Mouse (Mus musculus) G1E-ER4 (cell line): ENCODE measurements around the gene Ttc3. TPM values are rescaled to one million over a fixed set of nuclear protein-coding genes. Genes with fewer than 3 reads are reported as not detected.

ENCODE experiments used
- GATA1 ChIP-seq: IDR thresholded peaks from one replicate; pipeline ENCODE4 v1.8.0; 2012; ENCODE audit warnings: low read length, inconsistent platforms
- polyA plus RNA-seq: library from polyadenylated mRNA; stranded (reverse); fragments of >175 nt; gene quantifications from 2 replicates; pipeline ENCODE4 v1.2.3, GENCODE M21; 2012

Ttc3 gene
- 5.6 and 9.4 TPM in 2 replicates for polyA plus RNA-seq

GRCm38 (mm10) chr16:94370173-94370914 is at the start of gene Ttc3:
Gene Ttc3, plus strand, starts transcription at chr16:94370618.
- TF ChIP-seq GATA1: no peak

DNA sequence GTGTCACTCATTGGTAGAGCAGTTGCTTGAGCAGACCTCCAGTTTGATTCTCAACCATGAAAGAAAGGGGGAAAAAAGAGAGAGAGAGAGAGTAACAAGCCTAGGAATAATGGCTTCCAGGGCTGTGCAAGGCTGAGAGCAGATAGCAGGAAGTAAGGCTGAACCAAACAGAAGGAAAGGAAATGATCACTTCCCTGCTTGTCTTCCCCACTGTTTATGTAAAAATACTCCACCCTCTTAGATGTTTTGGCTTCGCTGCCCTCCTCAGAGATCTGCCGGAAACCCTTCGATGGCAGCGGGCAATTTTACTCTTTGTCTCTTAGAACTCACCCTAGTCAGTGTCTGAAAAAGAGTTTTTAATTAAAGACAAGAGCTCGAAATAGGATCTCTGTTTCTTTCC is 46.7 kb upstream of the Ttc3 start:
- TF ChIP-seq GATA1: no peak

DNA sequence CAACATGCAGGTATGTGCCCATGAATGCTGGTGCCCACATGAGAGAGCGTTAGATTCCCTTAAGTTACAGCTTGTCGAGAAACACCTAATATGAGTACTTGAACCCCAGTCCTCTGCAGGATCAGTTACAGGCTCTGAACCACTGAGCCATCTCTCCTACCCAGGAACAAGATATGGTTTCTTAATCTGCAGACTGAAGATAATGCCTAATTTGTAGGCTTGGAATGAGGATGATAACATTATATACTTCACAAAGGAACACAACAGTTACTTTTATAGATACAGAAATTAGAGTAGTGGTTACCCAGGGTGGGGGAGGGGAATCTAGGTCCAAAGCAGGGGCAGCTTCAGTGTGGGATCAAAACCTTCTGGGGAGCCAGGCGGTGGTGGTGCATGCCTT is 44.4 kb upstream of the Ttc3 start:
- peak; percentile 68 for TF ChIP-seq GATA1

DNA sequence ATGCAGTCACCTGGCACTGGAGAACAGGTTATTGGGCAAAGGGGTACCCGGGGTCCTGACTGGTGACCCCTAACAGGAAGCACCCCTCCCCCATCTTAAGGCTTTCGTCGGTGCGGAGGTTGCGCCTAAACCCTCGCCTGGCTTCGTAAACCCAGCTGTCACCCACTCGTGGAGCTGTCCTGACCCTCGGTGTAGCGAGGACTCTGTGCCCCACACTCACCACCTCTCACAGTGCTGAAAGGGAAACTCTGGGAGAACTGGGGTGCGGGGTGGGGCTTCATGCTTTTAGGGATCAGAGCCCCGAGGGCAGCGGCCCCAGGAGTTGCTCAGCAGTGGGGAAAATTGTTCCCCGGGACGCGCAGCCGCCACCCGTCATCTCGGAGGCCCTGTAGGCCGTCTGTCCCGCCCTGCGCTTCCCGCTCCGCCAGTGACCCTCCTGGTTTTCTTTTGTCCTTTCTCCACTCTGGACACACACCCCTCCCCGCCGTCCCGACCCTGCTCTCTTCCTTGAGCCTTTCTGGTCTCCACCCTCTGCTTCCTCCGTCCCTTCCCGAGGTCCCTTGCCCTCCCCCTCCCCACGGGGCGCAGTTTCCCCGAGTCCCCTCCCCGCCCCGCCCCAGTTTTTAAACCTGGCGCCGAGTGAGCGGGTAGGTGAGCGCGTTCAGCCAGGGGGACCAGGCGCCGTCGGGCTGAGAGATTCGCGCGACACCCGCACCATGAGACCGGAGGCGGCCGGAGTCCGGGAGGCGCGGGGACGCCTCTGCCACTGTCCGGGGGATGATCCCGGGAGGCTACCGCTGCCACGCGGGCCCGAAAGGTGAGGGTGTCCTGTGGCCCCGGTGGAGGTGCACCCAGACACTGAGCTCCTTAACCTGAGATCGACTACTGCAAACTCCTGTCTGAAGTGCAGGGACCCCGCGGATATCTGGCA is 42.4 kb upstream of the Ttc3 start, which contains the start of gene Ripply3:
TSS of gene Ripply3 (plus strand) at position 640 of the 931 bp plus-strand sequence.
- no peak for TF ChIP-seq GATA1

DNA sequence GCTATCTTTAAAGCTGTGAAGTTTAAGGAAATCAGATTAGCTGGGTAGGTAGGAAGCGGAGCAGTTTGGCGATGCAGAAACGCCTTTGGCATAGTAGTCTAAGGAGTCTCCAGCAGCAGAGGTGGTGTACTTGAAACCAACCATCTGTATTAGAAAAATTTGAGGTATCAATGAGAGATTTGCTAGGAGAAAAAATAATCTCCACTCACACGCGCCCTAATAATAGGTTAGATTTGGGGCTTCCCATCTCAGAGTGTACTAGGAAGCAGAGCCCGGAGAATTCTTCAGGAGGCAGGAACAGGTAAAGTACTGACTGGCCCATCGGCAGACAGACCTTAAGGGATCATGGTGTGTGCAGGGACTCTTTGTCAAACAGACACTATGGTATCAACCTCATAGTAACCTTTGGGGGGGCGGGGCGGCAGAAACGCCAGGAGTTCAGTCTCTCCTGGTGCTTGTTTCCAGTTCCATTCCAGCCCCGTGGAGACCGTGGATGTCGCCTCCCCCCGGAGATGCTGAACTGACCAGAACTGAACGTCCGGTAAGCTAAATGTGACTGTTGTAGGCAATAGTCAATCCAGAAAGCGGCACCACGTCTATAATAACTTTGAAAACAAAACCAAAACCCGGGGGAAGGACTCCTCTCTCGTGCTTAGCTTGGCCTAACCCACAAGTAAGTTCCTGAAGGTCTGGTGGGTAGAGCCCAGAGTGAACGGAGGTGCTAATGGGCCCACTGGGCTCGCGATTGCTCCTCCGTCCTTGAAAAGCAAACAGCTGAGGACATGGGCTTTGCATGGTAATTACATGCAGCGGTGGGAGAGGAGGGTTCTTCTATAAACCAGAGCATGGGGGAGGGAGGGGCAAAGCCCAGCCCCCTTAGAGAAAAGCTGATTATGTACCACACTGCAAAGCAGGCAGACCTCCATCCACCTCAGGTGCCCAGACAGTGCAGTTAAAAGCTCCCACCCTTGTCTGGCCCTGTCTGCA is 41.2 kb upstream of the Ttc3 start:
- TF ChIP-seq GATA1: no peak

DNA sequence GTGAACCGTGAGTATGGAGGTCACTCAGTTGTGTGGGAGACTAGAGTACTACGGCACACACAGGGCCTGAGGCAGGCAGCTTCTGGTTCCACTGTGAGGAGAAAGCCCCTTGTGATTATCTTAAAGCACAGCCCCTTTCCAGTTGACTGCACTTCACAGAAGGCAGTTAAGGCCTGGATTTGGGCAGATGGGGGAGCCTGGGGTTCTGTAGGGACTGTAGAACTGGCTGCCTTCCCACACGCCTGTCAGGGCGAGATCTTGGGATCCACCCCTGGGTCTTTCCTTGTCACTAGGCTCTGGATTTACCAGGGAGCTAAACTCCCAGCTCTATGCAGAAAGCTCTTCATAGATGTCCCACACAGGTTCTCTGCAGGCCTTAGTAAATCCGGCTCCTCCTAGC is 40.0 kb upstream of the Ttc3 start:
- no peak for TF ChIP-seq GATA1

- no peak for TF ChIP-seq GATA1
Measured at GRCm38 (mm10) chr16:94331233-94331885, 39.1 kb upstream of the Ttc3 start.

DNA sequence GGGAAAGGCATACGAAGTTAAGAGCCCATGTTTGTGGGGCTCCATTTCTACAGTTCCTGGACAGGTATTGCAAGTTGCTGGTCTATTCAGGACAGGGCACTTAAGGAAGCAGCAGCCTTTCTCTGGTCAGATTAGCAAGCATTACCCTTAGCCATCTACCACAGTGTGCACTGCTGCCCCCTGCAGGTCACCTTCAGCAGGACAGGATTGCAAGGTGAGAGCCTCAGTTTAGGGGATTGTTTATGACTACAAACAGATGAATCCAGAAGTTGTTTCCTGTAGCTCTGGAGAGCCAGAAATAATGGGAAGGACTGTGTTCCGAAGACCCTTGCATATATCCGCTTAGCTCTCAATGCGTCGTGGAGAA is 38.5 kb upstream of the Ttc3 start:
- no peak for TF ChIP-seq GATA1

DNA sequence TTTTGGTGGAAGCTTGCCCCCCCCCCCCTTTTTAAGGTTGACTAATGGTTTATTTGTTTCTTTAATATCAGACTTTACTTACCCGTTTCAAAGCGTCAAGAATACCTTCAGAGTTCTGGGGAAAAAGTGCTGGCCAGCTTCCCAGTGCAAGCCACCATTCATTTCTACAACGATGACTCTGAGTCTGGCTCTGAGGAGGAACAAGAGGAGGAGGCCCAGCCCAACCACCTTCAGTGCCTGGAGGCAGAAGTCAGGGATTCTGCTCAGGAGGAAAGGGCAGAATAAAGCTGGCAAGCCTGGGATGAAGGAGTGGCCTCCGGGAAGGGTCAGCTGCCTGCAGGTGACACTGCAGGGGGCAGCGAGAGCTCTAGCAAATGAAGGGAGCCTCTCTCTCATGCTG is 34.8 kb upstream of the Ttc3 start:
- TF ChIP-seq GATA1: no peak

- no peak for TF ChIP-seq GATA1
Measured at GRCm38 (mm10) chr16:94345733-94346132, 24.7 kb upstream of the Ttc3 start.

- no peak for TF ChIP-seq GATA1
Measured at GRCm38 (mm10) chr16:94347080-94347731, 23.2 kb upstream of the Ttc3 start.

- no peak for TF ChIP-seq GATA1
Measured at GRCm38 (mm10) chr16:94348779-94349178, 21.6 kb upstream of the Ttc3 start.

- TF ChIP-seq GATA1: no peak
Measured at GRCm38 (mm10) chr16:94349588-94350286, 20.7 kb upstream of the Ttc3 start.

DNA sequence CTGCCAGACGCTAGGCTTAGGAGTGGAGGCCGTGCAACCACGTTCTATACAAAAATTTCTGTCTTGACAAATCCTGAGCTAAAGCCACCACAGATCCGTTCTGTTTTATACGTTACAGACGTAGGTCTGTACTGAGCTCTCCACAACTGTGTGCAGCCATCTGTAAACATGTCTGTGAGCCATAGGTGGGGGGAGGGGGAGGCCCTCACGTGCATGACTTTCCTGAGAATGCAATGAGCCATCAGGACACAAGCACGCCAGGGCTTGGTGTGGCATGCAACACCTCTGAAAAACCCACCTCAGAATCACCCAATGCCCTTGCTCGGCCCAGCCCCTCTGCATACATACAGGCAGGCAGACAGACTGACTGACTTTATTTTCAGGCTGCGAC is 20.1 kb upstream of the Ttc3 start:
- no peak for TF ChIP-seq GATA1
